Mouse (Mus musculus) limb, embryonic 11.5 days (tissue): ENCODE results near the gene Gpr137. TPM values are rescaled to one million over a fixed set of nuclear protein-coding genes. Genes with fewer than 3 reads are reported as not detected.

Experiments used
- ATAC-seq: fragments of 200-750 bp; cut with Nextera tagmentation; 2 replicates; pipeline ENCODE4 v1.8.0; 2017; ENCODE audit warnings: low read depth; ENCODE audit not compliant: insufficient number of reproducible peaks, low FRiP score, low TSS enrichment
- DNase-seq: peaks from one replicate; pipeline ENCODE4 v3.0.0-alpha.2; 2015; ENCODE audit warnings: low spot score
- H3K27ac ChIP-seq: fragments of 300-500 bp; sonication (generic); replicated peaks from 2 replicates; pipeline ENCODE4 v1.5.1; 2014; ENCODE audit warnings: low read depth, mild to moderate bottlenecking, low read length
- H3K27me3 ChIP-seq: fragments of 300-500 bp; sonication (generic); 2 replicates; pipeline ENCODE4 v1.6.1; 2014; ENCODE audit warnings: mild to moderate bottlenecking, low read length, mixed read lengths; ENCODE audit not compliant: control insufficient read depth, insufficient read depth
- H3K36me3 ChIP-seq: fragments of 300-500 bp; sonication (generic); 2 replicates; pipeline ENCODE4 v1.6.1; 2014; ENCODE audit warnings: mild to moderate bottlenecking, low read length, moderate library complexity, mixed read lengths; ENCODE audit not compliant: control insufficient read depth, insufficient read depth
- H3K4me1 ChIP-seq: fragments of 300-500 bp; sonication (generic); 2 replicates; pipeline ENCODE4 v1.6.1; 2014; ENCODE audit warnings: low read length, mixed read lengths; ENCODE audit not compliant: control insufficient read depth, insufficient read depth
- H3K4me2 ChIP-seq: fragments of 300-500 bp; sonication (generic); 2 replicates; pipeline ENCODE4 v1.6.1; 2014; ENCODE audit warnings: low read depth, mild to moderate bottlenecking, moderate library complexity; ENCODE audit not compliant: severe bottlenecking
- H3K4me3 ChIP-seq: fragments of 300-500 bp; sonication (generic); 2 replicates; pipeline ENCODE4 v1.5.1; 2014; ENCODE audit warnings: low read depth, low read length
- H3K9ac ChIP-seq: fragments of 300-500 bp; sonication (generic); 2 replicates; pipeline ENCODE4 v1.6.1; 2014; ENCODE audit warnings: mild to moderate bottlenecking, low read length
- H3K9me3 ChIP-seq: fragments of 300-500 bp; sonication (generic); 2 replicates; pipeline ENCODE4 v1.6.1; 2016; ENCODE audit warnings: low read length; ENCODE audit not compliant: control insufficient read depth
- WGBS: fragments of 180-500 bp; shearing (Covaris S2); extraction: QIAGEN DNeasy Blood & Tissue Kit; methylation state at CpG from one replicate; pipeline ENCODE4 v1.1.7; 2014; 5-methylcytosine and 5-hydroxymethylcytosine counted together
- polyA plus RNA-seq: library from polyadenylated mRNA; unstranded; fragments of >200 nt; fragmentation: Nextera tagmentation; extraction: Ambion mirVana; gene quantifications from 2 replicates; pipeline ENCODE4 v1.2.1, GENCODE M21; 2014

The Gpr137 gene
- polyA plus RNA-seq, 1 experiment from 2014 or later = 19.1 TPM

GRCm38 (mm10) chr19:6983621-6984020 is 41.3 kb upstream of the Gpr137 start:
- Histone ChIP-seq H3K4me3 (no peak overlapping the region), H3K9ac (no peak overlapping the region), H3K4me2 (no peak overlapping the region), H3K9me3 (no peaks in the 10 kb centered on the region), H3K27me3 (no peaks in the 10 kb centered on the region), H3K36me3 (peaks cover 12% of the 10 kb centered on the region), H3K27ac (no peak overlapping the region), H3K4me1 (peaks cover 19% of the 10 kb centered on the region)
- DNase-seq (no peak), ATAC-seq (no peak)
- WGBS = 91% methylated on average over 5 of the region's 5 CpGs

DNA sequence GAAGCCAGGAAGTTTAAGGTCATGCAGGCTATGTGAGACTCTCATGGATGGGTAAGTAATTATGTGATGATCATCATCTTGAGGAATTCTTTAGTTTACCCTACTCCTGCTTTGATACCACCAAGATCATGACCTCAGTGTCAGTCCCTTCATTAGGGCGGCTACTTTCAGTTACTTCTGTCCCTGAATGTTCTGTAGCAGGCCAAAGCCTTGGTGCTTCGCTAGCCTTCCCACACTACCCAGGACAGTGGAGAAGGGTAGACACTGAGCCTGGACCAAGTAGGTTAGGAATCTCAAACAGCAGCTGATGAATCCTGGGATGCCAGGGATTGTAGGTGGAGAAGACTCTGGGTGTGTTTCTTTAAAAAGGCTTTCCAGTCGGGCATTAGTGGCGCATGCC is 39.2 kb upstream of the Gpr137 start:
- 92% methylated on average over 4 of the region's 4 CpGs for WGBS
- Histone ChIP-seq H3K4me1 (peaks cover 17% of the 10 kb centered on the region; the same call in 1 of the 2 replicates), H3K27ac (no peak overlapping the region), H3K36me3 (peaks cover 22% of the 10 kb centered on the region), H3K9ac (no peak overlapping the region), H3K4me2 (no peak overlapping the region), H3K9me3 (no peaks in the 10 kb centered on the region), H3K27me3 (no peaks in the 10 kb centered on the region), H3K4me3 (no peak overlapping the region)
- ATAC-seq = no peak
- DNase-seq = no peak

GRCm38 (mm10) chr19:6980381-6981093 is 38.3 kb upstream of the Gpr137 start, which contains the start of gene Fkbp2:
Fkbp2 (minus strand) TSS chr19:6980501.
- Histone ChIP-seq H3K27ac (peak within 1 kb of the TSS; percentile 78), H3K4me2 (peak within 1 kb of the TSS; percentile 71), H3K36me3 (peaks cover 22% of the 10 kb centered on the region), H3K4me1 (peaks cover 20% of the 10 kb centered on the region), H3K27me3 (no peaks in the 10 kb centered on the region), H3K4me3 (peak within 1 kb of the TSS; percentile 56), H3K9ac (peak within 1 kb of the TSS; percentile 83), H3K9me3 (no peaks in the 10 kb centered on the region)
- peak; percentile 98 for DNase-seq
- 2% methylated on average over 38 of the region's 38 CpGs for WGBS
- peak; percentile 88 for ATAC-seq

DNA sequence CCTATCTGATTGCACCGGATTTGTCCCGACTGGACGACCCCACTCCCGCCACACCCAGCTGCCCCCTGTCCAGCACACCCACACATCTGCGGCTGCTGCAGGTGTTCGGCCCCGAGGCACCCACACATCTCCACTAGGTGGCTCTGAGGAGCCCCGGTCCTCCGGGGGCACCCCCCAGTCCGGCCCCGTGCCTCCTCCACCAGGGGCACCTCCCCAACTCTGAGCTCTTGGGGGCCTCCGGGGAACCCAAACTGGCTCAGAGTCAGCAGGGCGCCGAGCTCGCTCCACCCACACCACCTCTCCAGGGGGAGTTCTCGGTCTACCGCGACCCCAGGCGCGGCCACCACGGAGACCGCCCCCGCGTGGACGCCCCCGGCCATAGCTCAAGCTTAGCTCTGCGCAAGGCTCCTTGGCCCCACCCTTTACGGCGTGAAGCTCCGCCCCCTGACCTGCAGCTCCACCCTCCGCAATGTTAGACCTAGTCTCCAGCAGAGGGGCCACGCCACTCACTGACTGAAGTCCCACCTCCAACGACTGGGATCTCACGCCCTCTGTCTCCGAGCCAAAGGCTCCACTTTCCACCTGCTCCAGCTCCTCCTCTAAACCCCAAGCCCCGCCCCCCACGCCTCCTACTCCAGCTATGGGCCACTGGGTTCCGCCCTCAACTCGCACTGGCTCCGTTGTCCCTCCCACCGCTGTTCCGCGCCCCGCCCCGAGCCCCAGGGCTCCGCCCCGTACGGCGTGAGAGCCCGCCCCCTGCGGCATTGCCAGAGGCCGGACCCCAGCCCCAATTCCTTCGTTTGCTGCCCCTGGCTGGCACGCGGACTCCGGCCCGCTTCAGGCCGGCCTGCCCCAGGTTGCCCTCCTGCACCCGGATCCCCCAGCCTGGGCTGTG is 37.5 kb upstream of the Gpr137 start:
- ATAC-seq (peak; percentile 91), DNase-seq (peak; percentile 99)
- peak overlapping the region; percentile 56 for H3K4me3 ChIP-seq
- no peaks in the 10 kb centered on the region for H3K9me3 ChIP-seq
- peak overlapping the region; percentile 78 for H3K27ac ChIP-seq
- H3K27me3 ChIP-seq = no peaks in the 10 kb centered on the region
- peak overlapping the region; percentile 71 for H3K4me2 ChIP-seq
- peaks cover 18% of the 10 kb centered on the region for H3K4me1 ChIP-seq
- H3K36me3 ChIP-seq = peaks cover 19% of the 10 kb centered on the region
- H3K9ac ChIP-seq = peak overlapping the region; percentile 83
- under 1% methylated on average over 57 of the region's 59 CpGs for WGBS

DNA sequence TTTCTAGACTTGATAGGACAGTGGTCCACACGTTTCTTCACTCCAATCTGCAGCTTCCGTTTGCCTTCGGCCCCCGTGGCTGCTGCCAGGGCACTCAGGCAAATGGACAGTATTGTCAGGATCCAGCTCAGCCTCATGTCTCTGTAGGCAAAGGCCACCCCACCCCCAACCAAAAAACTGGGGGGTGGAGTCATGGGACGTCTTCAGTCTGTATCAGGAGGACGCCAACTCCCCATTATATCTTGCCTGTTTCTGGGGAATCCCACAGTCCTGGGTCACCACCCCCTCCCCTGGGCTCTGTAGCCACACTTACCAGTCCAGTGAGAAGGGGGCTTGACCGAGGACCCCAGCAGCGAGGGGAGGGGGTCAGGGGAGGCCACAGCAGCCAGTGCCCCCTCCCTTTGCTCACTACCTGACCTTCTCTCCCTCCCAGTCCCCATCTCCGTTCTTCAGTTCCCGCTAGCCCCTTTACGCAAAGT is 36.8 kb upstream of the Gpr137 start:
- WGBS = 13% methylated on average over 11 of the region's 11 CpGs
- peaks cover 18% of the 10 kb centered on the region for H3K4me1 ChIP-seq

GRCm38 (mm10) chr19:6978639-6978974 is 36.3 kb upstream of the Gpr137 start:
- H3K4me1 ChIP-seq = peaks cover 18% of the 10 kb centered on the region
- peak overlapping the region; percentile 22; the same call in 1 of the 2 replicates for H3K9ac ChIP-seq
- no peaks in the 10 kb centered on the region for H3K9me3 ChIP-seq
- H3K27me3 ChIP-seq = no peaks in the 10 kb centered on the region
- H3K27ac ChIP-seq = no peak overlapping the region
- H3K4me2 ChIP-seq = peak overlapping the region; percentile 71; the same call in 1 of the 2 replicates
- DNase-seq (no peak), ATAC-seq (no peak)
- 46% methylated on average over 3 of the region's 3 CpGs for WGBS
- H3K36me3 ChIP-seq = peaks cover 17% of the 10 kb centered on the region
- peak overlapping the region; percentile 56; the same call in 1 of the 2 replicates for H3K4me3 ChIP-seq

More for the DNA sequence above, 36.8 kb upstream of the Gpr137 start:
- Histone ChIP-seq H3K9ac (peak overlapping the region; percentile 0; the same call in 1 of the 2 replicates), H3K4me3 (peak overlapping the region; percentile 56), H3K27me3 (no peaks in the 10 kb centered on the region), H3K9me3 (no peaks in the 10 kb centered on the region), H3K36me3 (peaks cover 19% of the 10 kb centered on the region), H3K27ac (peak overlapping the region; percentile 22; the same call in 1 of the 2 replicates), H3K4me2 (peak overlapping the region; percentile 71)
- ATAC-seq = 0 out of 2 replicates have a peak, but pooled peaks have one; percentile 0
- no peak for DNase-seq

GRCm38 (mm10) chr19:6977759-6978638 is 35.7 kb upstream of the Gpr137 start:
- H3K36me3 ChIP-seq = peaks cover 17% of the 10 kb centered on the region; the same call in 1 of the 2 replicates
- 0 out of 2 replicates have a peak overlapping the region, but pooled peaks have one; percentile 5 for H3K4me3 ChIP-seq
- no peaks in the 10 kb centered on the region for H3K27me3 ChIP-seq
- peak overlapping the region; percentile 22; the same call in 1 of the 2 replicates for H3K9ac ChIP-seq
- no peak for DNase-seq
- no peak overlapping the region for H3K4me2 ChIP-seq
- no peak for ATAC-seq
- no peaks in the 10 kb centered on the region for H3K9me3 ChIP-seq
- H3K4me1 ChIP-seq = peaks cover 18% of the 10 kb centered on the region
- WGBS = 82% methylated on average over 13 of the region's 13 CpGs
- no peak overlapping the region for H3K27ac ChIP-seq
